Mouse (Mus musculus) adrenal gland, adult 18-20 months (tissue): ENCODE measurements around the gene Sh3glb1. TPM values are rescaled to one million over a fixed set of nuclear protein-coding genes. Genes with fewer than 3 reads are reported as not detected.

ENCODE experiments used
- DNase-seq, 2 experiments: peaks; one replicate each; pipeline ENCODE4 v3.0.0; 2021 to 2022; ENCODE audit warnings: low spot score in 2 of 2
- total RNA-seq, 2 experiments: library from RNA; stranded (reverse); gene quantifications; 1 replicate in 1 of 2; 2 replicates in 1 of 2; pipeline ENCODE4 v1.2.3; 2021

The Sh3glb1 gene
- total RNA-seq, 2 experiments from 2014 or later: 162 to 278 TPM

- no peak for DNase-seq
These were observed 43.9 kb downstream of the Sh3glb1 start for GRCm38 (mm10) chr3:144676249-144676648.

GRCm38 (mm10) chr3:144672016-144672415 is 48.1 kb downstream of the Sh3glb1 start:
- no peak for DNase-seq

GRCm38 (mm10) chr3:144669944-144670874 is 49.9 kb downstream of the Sh3glb1 start:
- no peak for DNase-seq

GRCm38 (mm10) chr3:144669457-144669864 is 50.7 kb downstream of the Sh3glb1 start:
- DNase-seq: no peak

GRCm38 (mm10) chr3:144668949-144669348 is 51.2 kb downstream of the Sh3glb1 start:
- no peak for DNase-seq

GRCm38 (mm10) chr3:144668039-144668438 is 52.1 kb downstream of the Sh3glb1 start:
- no peak for DNase-seq

- DNase-seq: peak in 1 of 2 experiments; percentile 19
These were observed 55.5 kb downstream of the Sh3glb1 start for GRCm38 (mm10) chr3:144664363-144665299.

- DNase-seq: no peak
These were observed 56.6 kb downstream of the Sh3glb1 start for GRCm38 (mm10) chr3:144663415-144664093.

- DNase-seq: no peak
These were observed 57.8 kb downstream of the Sh3glb1 start for GRCm38 (mm10) chr3:144662215-144662852.

GRCm38 (mm10) chr3:144661439-144661838 is 58.7 kb downstream of the Sh3glb1 start:
- DNase-seq: no peak

GRCm38 (mm10) chr3:144644202-144644601 is 75.9 kb downstream of the Sh3glb1 start:
- no peak for DNase-seq

GRCm38 (mm10) chr3:144643301-144643871 is 76.7 kb downstream of the Sh3glb1 start:
- peak in 1 of 2 experiments; percentile 28 for DNase-seq

- no peak for DNase-seq
These were observed 78.0 kb downstream of the Sh3glb1 start for GRCm38 (mm10) chr3:144642141-144642540.

- DNase-seq: no peak
These were observed 80.1 kb downstream of the Sh3glb1 start for GRCm38 (mm10) chr3:144640033-144640432.

GRCm38 (mm10) chr3:144639387-144639786 is 80.7 kb downstream of the Sh3glb1 start:
- no peak for DNase-seq

GRCm38 (mm10) chr3:144638110-144638509 is 82.0 kb downstream of the Sh3glb1 start:
- DNase-seq: no peak

GRCm38 (mm10) chr3:144635236-144635635 is 84.9 kb downstream of the Sh3glb1 start:
- no peak for DNase-seq
